Mouse (Mus musculus) erythroblast, embryonic 14.5 days (primary cell): ENCODE data around the gene Tnpo2.

Experiments
- GATA1 ChIP-seq: IDR thresholded peaks from 2 replicates; pipeline ENCODE4 v1.6.1; 2012; ENCODE audit warnings: low read length, inconsistent platforms, mixed read lengths
- TAL1 ChIP-seq: IDR thresholded peaks from 3 replicates; pipeline ENCODE4 v1.6.1; 2012; ENCODE audit warnings: low read length, inconsistent platforms, mixed read lengths

DNA sequence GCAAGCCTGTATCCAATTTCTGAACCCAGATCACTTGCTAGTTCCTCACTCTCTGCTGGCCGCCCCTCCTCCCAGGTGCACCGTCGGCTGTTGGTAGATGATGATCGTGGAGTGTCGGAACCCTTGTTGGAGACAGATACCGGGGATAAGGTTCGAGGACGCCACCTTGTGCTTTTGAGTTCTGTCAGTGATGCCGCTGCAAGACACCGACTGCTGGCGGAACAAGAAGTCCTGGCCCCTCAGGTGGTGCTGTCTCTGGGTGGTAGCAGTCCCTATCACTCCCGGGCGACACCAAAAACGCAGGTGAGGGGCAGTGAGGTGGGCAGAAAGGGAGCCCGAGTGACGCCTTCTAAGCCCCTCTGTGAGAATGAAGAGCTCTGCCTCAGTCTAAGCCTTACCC, 59.5 kb downstream of the Tnpo2 start:
- TF ChIP-seq GATA1 (no peak), TAL1 (no peak)
